Mouse (Mus musculus) heart, postnatal 0 days (tissue): ENCODE measurements at regions not wholly inside any gene's neighbourhood (a gene's known extent, or its start where the extent isn't known, plus 50 kb on each side); places are given as distances from the start of the nearest gene placed in this dataset.

ENCODE experiments used
- CTCF ChIP-seq: IDR thresholded peaks from 2 replicates; pipeline ENCODE4 v1.5.1; 2016; ENCODE audit warnings: antibody characterized with exemption, control low read depth, low read depth
- EP300 ChIP-seq: IDR thresholded peaks from 2 replicates; pipeline ENCODE4 v1.6.1; 2016; ENCODE audit warnings: antibody characterized with exemption, low read depth

DNA sequence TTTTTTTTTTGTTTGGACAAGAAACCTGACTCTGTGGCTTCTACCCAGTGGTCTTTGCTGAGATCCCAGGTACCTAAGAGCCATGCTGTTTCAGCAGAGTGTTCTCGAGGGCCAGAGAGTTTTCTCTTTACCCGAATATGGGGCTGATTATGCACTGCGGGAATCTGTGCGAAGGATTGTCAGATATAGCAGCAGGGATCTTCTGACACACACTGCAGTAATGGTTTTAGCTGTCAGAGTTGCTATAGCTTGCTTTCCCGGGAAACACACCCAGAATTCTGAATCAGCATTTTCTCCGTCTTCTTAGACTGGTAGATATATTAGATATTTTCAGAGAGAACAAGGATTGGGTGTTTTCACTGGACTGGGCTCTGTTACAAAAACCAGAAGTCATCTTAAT, 197.1 kb downstream of the Sec16b start:
- no peak for TF ChIP-seq CTCF
- no peak for TF ChIP-seq EP300
